Mouse (Mus musculus) bone marrow macrophage, adult 2 months (primary cell): ENCODE results near the gene Kctd18.

Experiments used
- CTCF ChIP-seq: IDR thresholded peaks from 2 replicates; pipeline ENCODE4 v1.5.1; 2012; ENCODE audit warnings: low read depth, mild to moderate bottlenecking, low read length, moderate library complexity
- POLR2A ChIP-seq: IDR thresholded peaks from 2 replicates; pipeline ENCODE4 v1.6.1; 2012; ENCODE audit warnings: mild to moderate bottlenecking, low read depth, low read length, borderline replicate concordance

GRCm38 (mm10) chr1:57918567-57918966 is 100.2 kb downstream of the Kctd18 start:
- TF ChIP-seq CTCF (no peak), POLR2A (no peak)
